Mouse (Mus musculus) embryo, embryonic 9.5 days (tissue): ENCODE data around the gene Rnf223.
"Not testable (repeated sequence)": the region's sequence is repeated elsewhere in the genome, so short reads cannot be mapped to it uniquely, and the experiment has no call there.

Source experiments
- DNase-seq: peaks from one replicate; pipeline ENCODE4 v3.0.0-alpha.2; 2017; ENCODE audit errors: extremely low spot score

Gene Rnf223

DNA sequence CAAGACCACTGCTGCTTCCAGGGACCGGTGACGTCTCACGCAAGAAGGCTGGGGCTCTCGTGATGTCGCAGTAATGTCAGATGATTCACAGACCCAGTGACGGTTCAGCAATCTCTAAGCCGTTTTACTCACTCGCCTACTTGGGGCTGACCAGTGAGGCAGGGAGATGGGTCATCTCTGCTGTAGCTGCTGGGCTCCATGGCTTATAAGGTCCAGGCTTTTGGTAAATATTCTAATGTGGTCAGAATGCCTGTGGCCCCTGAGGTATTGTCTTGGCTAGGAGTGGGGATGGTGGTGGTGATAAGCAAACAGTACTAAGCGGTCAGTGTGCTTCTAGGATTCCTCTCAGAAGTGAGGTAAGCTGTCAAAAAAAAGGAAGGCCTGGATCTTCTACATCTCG lies 627 bp downstream of the Rnf223 start:
- DNase-seq, result no peak

DNA sequence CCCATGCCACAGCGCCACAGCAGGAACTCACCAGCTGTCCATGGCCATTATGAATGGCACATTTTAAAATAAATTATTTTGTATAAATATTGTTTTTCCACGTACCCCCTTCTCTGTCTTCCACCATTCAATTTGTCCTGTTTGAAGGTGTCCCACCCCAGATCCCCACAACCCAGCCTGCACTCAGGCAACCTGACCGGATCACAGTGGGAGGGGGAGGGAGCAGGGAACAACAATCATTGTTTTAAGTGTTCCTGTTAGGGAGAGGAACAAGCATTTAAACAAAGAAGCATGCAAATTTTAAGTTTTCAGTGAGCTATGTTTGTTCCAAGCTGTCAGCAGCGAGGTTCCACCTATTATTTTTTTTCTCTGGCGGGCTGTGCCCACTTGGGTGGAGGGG lies 3.0 kb downstream of the Rnf223 start:
- no peak for DNase-seq

- DNase-seq, result no peak
These were observed 3.8 kb downstream of the Rnf223 start for GRCm38 (mm10) chr4:156133943-156134605.

- DNase-seq, result no peak
These were observed 4.8 kb downstream of the Rnf223 start for GRCm38 (mm10) chr4:156135112-156135511.

GRCm38 (mm10) chr4:156135801-156136200 lies 5.5 kb downstream of the Rnf223 start:
- no peak for DNase-seq

DNA sequence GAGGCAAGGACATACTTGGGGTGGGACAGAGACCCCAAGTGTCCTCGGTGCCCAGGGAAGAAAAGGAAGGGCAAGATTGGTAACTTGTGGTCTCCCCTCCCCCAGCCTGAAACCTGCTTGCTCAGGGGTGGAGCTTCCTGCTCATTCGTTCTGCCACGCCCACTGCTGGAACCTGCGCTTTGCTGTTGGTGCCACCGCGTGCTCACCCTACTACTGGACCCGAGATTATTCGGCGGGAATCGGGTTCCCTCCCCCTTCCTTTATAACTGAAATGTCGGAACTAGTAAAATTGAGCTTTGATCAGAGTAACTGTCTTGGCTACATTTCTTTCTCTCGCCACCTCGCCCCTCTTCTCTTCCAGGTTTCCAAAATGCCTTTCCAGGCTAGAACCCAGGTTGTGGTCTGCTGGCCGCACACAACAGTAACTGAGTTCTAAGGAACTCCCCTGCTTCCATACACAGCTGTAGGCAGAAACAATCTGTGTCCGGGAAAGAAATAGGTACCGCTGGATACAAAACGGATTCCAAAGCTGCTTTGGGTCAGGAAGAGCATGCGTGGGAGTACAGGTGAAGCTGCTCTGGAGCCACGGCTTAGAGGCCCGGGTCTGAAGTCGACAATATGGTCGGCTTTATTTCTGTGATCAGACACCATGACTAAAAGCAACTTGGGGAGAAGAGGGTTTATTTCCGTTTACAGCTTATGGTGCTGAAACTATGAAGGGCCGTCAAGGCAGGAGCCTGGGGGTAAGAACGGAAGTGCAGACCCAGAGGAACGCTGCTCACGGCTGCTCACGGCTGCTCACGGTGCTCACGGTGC lies 6.2 kb downstream of the Rnf223 start:
- no peak for DNase-seq

DNA sequence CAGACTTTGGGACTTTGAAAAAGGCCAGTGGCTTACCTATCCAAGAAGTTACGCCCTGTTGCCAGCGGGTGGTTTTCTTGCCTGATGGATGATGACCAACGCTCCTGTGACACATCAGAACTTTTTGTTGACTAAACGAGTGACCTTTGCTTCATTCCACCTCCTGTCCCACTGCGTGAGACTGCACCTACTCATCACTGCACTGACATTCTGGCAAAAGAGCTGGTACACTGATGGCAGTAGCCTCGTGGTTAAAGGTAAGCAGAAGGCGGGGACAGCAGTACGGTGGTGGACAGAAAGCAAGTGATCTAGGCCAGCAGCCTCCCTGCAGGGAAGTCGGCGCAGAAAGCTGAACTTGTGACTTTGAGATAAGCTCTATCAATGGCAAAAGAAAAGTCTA lies 20.6 kb downstream of the Rnf223 start:
- DNase-seq, result not testable (repeated sequence)

- no peak for DNase-seq
These were observed 24.5 kb downstream of the Rnf223 start for GRCm38 (mm10) chr4:156154771-156155170.

DNA sequence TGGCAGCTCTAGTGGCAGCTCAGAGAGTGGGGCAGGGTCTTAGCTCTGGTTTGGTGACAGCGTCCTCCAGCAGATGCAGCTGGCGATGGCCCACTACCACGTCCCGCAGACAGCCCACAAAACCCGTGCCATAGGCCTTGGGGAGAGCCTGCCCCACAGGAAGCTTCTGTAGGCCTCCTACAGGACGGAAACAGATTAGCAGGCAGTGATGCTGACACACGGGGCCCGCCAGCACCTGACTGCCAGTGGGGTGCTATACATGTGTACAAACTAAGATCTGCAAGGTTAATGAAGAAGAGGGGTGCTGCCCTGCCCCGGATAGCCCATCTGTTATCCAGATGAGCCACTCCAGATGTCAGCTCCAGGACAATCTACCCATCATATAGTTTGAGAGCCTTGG lies 36.2 kb downstream of the Rnf223 start:
- no peak for DNase-seq

GRCm38 (mm10) chr4:156168611-156169010 lies 38.3 kb downstream of the Rnf223 start:
- no peak for DNase-seq

GRCm38 (mm10) chr4:156169129-156169528 lies 38.8 kb downstream of the Rnf223 start:
- no peak for DNase-seq

GRCm38 (mm10) chr4:156171828-156172227 lies 41.5 kb downstream of the Rnf223 start:
- DNase-seq, result no peak

- no peak for DNase-seq
These were observed 47.3 kb downstream of the Rnf223 start for GRCm38 (mm10) chr4:156177630-156178029.
